Mouse (Mus musculus): ENCODE measurements around the gene Cmtr1. TPM values are rescaled to one million over a fixed set of nuclear protein-coding genes. Genes with fewer than 3 reads are reported as not detected.

Cmtr1 gene
- polyA plus RNA-seq, 1 experiment from 2014 or later, result 77.2 TPM

- no peak for ATAC-seq (ENCODE audit: low read depth)
- Histone ChIP-seq H3K4me3 (replicated peaks) (no peak overlapping the region), H3K27me3 (peaks cover 34% of the 10 kb centered on the region), H3K9ac (no peak overlapping the region), H3K9me3 (replicated peaks) (no peaks in the 10 kb centered on the region), H3K4me1 (replicated peaks) (no peaks in the 10 kb centered on the region), H3K27ac (no peak overlapping the region), H3K36me3 (no peaks in the 10 kb centered on the region), H3K4me2 (no peak overlapping the region)
- DNase-seq, result no peak
- 55% methylated on average over 6 of the region's 6 CpGs for WGBS (ENCODE audit: insufficient replicate concordance)
Observed at GRCm38 (mm10) chr17:29747466-29747865, 87.1 kb downstream of the Cmtr1 start.

GRCm38 (mm10) chr17:29754510-29754909 is 94.1 kb downstream of the Cmtr1 start:
- H3K9ac ChIP-seq, result no peak overlapping the region
- ATAC-seq (ENCODE audit: low read depth) (no peak), DNase-seq (no peak)
- 62% methylated on average over 4 of the region's 4 CpGs for WGBS (ENCODE audit: insufficient replicate concordance)
- peaks cover 20% of the 10 kb centered on the region for H3K27me3 ChIP-seq
- H3K36me3 ChIP-seq, result no peaks in the 10 kb centered on the region
- H3K27ac ChIP-seq, result no peak overlapping the region
- H3K4me2 ChIP-seq, result no peak overlapping the region
- H3K9me3 ChIP-seq (replicated peaks), result no peaks in the 10 kb centered on the region
- no peaks in the 10 kb centered on the region for H3K4me1 ChIP-seq (replicated peaks)
- H3K4me3 ChIP-seq (replicated peaks), result no peak overlapping the region

Other genes starting within 250 kb of the Cmtr1 start
- 105 and 110 TPM in 2 replicates for gene Pim1, start 169.8 kb upstream of the Cmtr1 start, polyA plus RNA-seq (2015; fragmentation: Nextera tagmentation; extraction: Ambion mirVana)
- gene Gm17657, start 111.0 kb upstream of the Cmtr1 start, polyA plus RNA-seq (2015; fragmentation: Nextera tagmentation; extraction: Ambion mirVana), result not detected in 2 replicates
- 3.2 and 4.9 TPM in 2 replicates for gene Tbc1d22b, start 110.8 kb upstream of the Cmtr1 start, polyA plus RNA-seq (2015; fragmentation: Nextera tagmentation; extraction: Ambion mirVana)
- gene Tmem217, start 108.2 kb upstream of the Cmtr1 start, polyA plus RNA-seq (2015; fragmentation: Nextera tagmentation; extraction: Ambion mirVana), result 0.23 TPM in 2 replicates
- 43.6 and 46.0 TPM in 2 replicates for gene Rnf8, start 45.8 kb upstream of the Cmtr1 start, polyA plus RNA-seq (2015; fragmentation: Nextera tagmentation; extraction: Ambion mirVana)
- gene Gm28043, start 45.7 kb upstream of the Cmtr1 start, polyA plus RNA-seq (2015; fragmentation: Nextera tagmentation; extraction: Ambion mirVana), result 0.98 and 1.3 TPM in 2 replicates
- 7.4 and 7.7 TPM in 2 replicates for gene Ccdc167, start 56.4 kb downstream of the Cmtr1 start, polyA plus RNA-seq (2015; fragmentation: Nextera tagmentation; extraction: Ambion mirVana)

Measured in liver, embryonic 13.5 days (tissue).